Mouse (Mus musculus) left cerebral cortex, postnatal 4 days (tissue): Measurements from ENCODE around the gene Fhl5. TPM values are rescaled to one million over a fixed set of nuclear protein-coding genes. Genes with fewer than 3 reads are reported as not detected.
"Not testable (repeated sequence)": the region's sequence is repeated elsewhere in the genome, so short reads cannot be mapped to it uniquely, and the experiment has no call there.

Experiments
- DNase-seq: peaks from one replicate; pipeline ENCODE4 v3.0.0-alpha.2; 2022
- intact Hi-C: fragments of 180-260 bp; cut with DNase I; formaldehyde crosslinking; loops from one replicate; pipeline ENCODE4 v1.15.1; 2025
- total RNA-seq, 2 experiments: library from RNA; stranded (reverse); gene quantifications; 2 replicates each; pipeline ENCODE4 v1.2.3; 2021

Fhl5 gene
- under 1 TPM; 0.64 to 0.70 TPM for total RNA-seq

- no peak for DNase-seq
- intact Hi-C loops, result no loop called here
These were observed at the start of gene Fhl5 for GRCm38 (mm10) chr4:25242776-25243175. Gene Fhl5 (minus strand): TSS chr4:25242876.

DNA sequence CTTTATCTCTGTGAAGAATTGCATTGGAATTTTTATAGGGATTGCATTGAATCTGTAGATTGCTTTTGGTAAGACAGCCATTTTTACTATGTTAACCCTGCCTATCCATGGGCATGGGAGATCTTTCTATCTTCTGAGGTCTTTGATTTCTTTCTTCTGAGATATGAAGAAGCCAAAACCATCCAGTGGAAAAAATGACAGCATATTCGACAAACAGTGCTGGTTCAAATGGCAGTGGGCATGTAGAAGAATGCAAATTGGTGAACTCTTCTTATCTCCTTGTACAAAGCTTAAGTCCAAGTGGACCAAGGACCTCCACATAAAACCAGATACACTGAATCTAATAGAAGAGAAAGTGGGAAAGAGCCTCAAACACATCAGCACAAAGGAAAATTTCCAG is 42.3 kb upstream of the Fhl5 start:
- intact Hi-C loops, DNase-seq: not testable (repeated sequence)

DNA sequence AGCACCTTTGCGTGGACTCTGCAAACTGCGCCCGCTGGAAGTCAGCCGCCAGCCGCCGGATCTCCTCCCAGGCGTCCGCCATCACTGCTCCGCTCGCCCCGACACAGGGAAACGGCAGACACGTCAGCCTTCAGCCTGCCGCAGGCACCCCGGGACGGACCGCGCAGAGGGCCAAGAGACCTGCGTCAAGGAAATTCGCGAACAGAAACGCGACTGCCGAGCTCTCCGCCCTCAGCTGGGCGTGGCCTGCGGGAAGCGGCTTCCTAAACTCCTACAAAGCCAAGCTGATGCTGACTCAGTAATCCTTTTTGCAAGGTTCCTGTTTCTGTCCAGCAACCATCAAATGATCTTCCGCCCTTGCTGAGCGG is 39.0 kb upstream of the Fhl5 start, which contains the start of gene Ufl1:
TSS of gene Ufl1 (minus strand) at position 151 of the 368 bp plus-strand sequence.
- peak; percentile 96 for DNase-seq
- intact Hi-C loops, result loop anchor here (5.0 kb wide), 1 partner anchor 521 kb away; the partner anchor contains the start of gene Fut9

DNA sequence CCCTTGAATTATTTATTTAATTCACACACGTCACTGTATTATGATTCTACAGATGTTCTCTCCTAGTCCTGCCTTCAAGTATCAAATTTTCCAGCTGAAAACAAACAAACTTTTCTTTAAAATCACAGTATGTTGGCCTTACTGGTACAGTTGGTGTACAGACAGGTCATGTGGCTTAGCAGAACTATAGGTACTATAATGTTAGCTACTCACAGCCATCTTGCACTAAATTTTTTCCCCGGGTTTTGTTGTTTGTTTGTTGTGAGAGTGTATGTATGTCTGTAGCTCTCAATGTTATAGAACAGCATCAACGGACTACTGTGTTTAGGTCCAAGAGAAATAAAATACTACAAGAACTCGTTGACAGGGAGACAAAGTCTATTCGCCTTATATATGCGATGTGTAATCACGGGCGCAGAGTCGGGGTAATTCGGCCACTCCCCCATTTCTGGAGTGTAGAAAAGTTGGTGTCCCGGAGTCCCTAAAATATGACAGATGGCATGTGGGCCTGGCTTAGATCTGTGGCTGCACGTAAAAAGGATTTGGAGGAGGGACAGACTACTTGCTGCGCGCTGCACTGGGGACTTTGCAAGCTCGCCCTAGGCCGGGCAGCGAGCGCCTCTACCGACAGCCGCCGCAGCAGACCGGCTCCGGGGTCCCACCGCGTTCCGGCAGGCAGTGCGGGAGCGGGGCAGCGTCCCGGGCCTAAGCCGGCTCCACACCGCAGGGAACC is 38.4 kb upstream of the Fhl5 start:
- intact Hi-C loops, result loop anchor here (5.0 kb wide), 1 partner anchor 521 kb away; the partner anchor contains the start of gene Fut9
- DNase-seq, result no peak

DNA sequence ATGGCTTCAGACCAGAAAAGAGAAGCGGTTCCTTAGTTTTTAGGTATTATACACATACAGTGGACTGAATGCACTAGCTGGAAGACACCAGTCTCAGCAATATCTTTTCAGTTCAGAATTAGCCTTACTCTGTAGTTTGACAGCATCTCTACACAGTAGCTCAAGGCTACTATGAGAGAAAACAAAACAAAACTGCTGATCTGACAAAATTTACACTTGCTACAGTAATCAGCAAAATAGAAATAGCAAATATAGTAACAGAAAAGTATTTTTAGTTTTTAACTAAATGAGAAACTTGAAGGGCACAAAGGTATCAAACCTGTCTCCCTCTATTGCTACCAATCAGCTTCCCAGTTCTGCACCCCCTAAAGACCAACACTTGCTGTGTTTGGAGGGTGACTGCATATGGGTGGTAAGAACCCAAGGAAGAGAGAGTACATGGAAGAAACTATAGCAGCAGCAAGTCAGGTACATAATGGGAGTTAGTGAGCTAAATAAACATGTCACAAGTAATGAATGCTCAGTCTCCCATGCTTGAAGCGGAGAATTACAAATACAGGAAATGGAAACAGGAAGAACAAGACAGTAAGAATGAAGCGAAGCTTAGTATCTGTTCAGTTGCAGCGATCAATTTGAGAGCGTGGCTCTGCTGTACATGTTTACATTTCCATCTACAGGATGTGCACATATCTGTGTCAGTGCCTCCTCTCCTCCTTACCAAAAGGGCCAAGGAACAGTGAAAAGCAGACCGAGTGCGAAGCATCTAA is 30.4 kb upstream of the Fhl5 start:
- no peak for DNase-seq
- intact Hi-C loops, result no loop called here

- intact Hi-C loops, result no loop called here
- no peak for DNase-seq
These were observed 29.2 kb upstream of the Fhl5 start for GRCm38 (mm10) chr4:25271926-25272325.

GRCm38 (mm10) chr4:25267144-25267543 is 24.5 kb upstream of the Fhl5 start:
- DNase-seq, result no peak
- intact Hi-C loops, result no loop called here

GRCm38 (mm10) chr4:25257822-25258398 is 15.2 kb upstream of the Fhl5 start:
- intact Hi-C loops, result no loop called here
- DNase-seq, result no peak

DNA sequence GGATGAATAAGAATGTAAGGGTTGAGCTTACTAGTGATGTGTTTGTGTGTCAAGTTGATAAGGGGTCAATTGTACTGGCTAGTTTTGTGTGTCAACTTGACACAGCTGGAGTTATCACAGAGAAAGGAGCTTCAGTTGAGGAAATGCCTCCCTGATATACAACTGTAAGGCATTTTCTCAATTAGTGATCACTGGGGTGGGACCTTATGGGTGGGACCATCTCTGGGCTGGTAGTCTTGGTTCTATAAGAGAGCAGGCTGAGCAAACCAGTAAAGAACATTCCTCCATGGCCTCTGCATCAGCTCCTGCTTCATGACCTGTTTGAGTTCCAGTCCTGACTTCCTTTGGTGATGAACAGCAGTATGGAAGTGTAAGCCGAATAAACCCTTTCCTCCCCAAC is 7.0 kb downstream of the Fhl5 start:
- intact Hi-C loops, DNase-seq: not testable (repeated sequence)

DNA sequence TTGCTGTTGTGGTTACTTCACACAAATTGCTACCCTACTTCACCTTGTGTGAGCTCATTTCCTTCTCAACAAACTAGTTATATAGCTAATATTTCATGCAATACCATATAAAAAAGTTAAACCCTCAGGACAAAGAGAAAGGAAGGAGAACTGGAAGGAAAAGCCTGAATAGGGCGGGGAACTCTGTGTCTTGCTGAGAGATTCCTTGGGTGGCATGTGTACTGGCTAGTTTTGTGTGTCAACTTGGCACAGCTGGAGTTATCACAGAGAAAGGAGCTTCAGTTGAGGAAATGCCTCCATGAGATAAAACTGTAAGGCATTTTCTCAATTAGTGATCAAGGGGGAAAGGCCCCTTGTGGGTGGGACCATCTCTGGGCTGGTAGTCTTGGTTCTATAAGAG is 8.9 kb downstream of the Fhl5 start:
- DNase-seq, intact Hi-C loops: not testable (repeated sequence)

- no peak for DNase-seq
- intact Hi-C loops, result no loop called here
These were observed 10.1 kb downstream of the Fhl5 start for GRCm38 (mm10) chr4:25232546-25232945.

- DNase-seq, result no peak
- intact Hi-C loops, result no loop called here
These were observed 15.1 kb downstream of the Fhl5 start for GRCm38 (mm10) chr4:25227527-25227926.

DNA sequence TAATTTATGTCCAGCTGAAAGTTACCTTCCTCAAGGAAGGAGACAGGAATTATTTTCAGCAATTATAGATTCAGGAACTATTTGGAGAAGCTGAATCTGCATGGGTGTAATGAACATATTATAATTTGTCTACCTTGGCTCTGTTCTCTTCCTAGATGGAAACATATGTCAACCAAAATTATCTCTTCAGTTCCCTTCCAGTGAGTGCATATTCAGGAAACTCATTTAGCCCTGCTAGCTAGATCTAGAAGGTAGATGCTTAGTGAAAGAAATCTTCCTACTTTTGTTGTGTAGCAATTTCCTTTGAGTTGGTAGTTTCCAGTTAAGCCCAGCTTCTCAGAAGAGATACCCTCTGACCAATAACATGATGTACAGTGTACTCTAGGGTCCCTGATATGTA is 20.7 kb downstream of the Fhl5 start:
- intact Hi-C loops, result no loop called here
- DNase-seq, result no peak

DNA sequence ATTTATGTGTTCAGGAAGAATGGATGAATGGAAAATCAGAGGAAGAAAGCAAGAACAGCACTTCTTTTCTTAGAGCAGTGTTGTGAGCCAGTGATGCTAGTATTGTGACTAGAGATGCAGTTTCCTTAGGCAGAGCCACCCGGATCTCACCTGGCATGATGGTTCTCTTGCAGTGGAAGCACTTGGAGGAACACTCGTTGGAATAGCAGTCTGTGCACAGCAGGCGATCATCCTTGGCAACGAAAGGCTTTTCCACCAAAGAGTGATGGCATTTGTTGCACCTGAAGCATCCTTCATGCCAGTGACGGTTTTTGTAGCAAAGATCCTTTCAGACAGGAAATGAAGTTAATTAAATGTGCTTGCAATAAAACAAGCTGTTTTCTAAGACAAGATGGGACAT is 29.2 kb downstream of the Fhl5 start:
- intact Hi-C loops, result no loop called here
- no peak for DNase-seq

- intact Hi-C loops, result no loop called here
- DNase-seq, result no peak
These were observed 36.5 kb downstream of the Fhl5 start for GRCm38 (mm10) chr4:25206166-25206565.

DNA sequence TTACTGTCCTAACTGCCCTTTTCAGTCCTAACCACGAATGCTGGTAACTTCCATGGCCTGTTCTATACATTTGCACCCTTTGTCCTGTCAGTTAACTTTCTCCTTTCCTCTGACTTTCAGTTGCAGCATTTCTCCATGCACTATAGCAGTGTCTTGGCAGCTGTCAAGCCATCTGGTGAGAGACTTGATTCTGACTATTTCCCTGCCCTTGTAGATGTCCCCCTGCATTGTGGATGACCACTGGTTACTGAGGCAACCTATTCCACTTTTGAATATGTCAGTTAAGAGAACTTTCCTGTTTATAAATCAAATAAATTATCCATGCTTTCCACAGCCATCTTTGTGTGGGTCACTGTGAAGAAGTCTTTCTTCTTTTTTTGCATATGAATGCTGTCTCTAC is 45.4 kb downstream of the Fhl5 start:
- no peak for DNase-seq
- intact Hi-C loops, result loop anchor here (10.0 kb wide), 1 partner anchor 1337 kb away; no protein-coding TSS in a partner anchor

DNA sequence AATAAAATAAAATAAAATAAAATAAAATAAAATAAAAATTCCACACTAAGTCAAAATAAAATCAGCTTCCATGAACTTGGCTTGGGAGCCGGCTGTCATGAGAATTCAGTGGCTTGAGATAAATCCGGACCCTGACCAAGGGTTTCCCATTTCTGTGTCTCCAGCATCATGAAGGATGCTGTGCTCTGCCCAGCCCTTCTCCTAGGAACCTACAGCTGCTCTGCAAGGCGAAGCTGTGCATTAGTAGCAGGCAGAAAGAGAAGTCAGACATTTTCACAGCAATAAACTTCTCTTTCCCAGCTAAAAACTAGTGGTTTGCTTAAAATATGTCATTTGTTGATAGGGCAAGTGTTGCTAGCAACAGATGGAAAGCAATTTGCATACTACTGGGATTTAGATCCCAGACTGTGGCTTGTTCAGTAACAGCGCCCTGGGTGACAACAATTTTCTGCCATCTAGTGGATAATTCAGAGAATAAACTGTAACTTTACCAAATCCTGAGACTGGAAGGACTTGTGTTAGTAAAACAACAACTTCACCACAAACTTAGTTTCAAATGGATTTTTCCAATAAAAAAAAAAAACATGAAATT is 63.0 kb downstream of the Fhl5 start:
- DNase-seq, result no peak
- intact Hi-C loops, result loop anchor here (5.0 kb wide), 1 partner anchor 282 kb away; the partner anchor contains the start of gene Ndufaf4
